Mouse (Mus musculus) kidney, adult 2 months (tissue): ENCODE measurements around the gene Ankrd34b.

Experiments used
- CTCF ChIP-seq: fragments of 200-500 bp; conservative IDR thresholded peaks from 2 replicates; pipeline ENCODE4 v1.5.1; 2011; ENCODE audit warnings: low read depth, mild to moderate bottlenecking, control low read depth, low read length, moderate library complexity, mixed read lengths; ENCODE audit not compliant: insufficient read depth, insufficient read length
- POLR2A ChIP-seq: fragments of 200-500 bp; IDR thresholded peaks from one replicate; pipeline ENCODE4 v1.6.1; 2011; ENCODE audit warnings: low read depth, low read length, control low read depth

DNA sequence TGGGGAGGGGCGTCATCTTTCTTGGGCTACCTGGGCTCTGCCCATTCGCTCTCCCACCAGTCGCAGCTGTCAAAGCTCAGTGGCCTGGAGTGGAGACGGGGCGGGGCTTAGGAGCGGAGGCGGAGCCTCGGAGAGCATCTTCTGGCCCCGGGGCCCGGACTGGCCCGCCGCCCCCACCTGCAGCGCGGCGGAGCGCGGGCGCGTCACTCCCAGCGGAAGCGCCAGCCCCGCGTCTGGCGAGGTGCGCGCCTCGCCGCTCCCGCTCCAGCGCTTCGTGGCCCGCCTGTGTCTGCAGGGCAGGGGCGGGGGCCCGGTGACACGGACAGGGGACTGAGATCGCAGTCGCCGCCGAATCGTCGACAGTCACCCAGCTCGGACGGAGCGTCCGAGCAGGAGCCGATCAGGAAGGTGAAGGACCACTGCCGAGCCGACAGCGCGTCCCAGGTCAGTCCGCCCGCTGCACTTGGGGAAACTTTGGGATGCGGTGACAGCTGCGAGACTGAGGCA, at the start of gene Ankrd34b:
- TF ChIP-seq CTCF (no peak), POLR2A (no peak)
